Mouse (Mus musculus) embryonic facial prominence, embryonic 11.5 days (tissue): ENCODE data around the gene Gm11983. TPM values are rescaled to one million over a fixed set of nuclear protein-coding genes. Genes with fewer than 3 reads are reported as not detected.
"Not testable (repeated sequence)": the region's sequence is repeated elsewhere in the genome, so short reads cannot be mapped to it uniquely, and the experiment has no call there.

Source experiments
- ATAC-seq: fragments of 200-750 bp; cut with Nextera tagmentation; replicated peaks from 2 replicates; pipeline ENCODE4 v1.8.0; 2017; ENCODE audit warnings: low read depth; ENCODE audit not compliant: insufficient number of reproducible peaks, low FRiP score, low TSS enrichment
- DNase-seq: peaks from one replicate; pipeline ENCODE4 v3.0.0-alpha.2; 2015; ENCODE audit warnings: low spot score
- H3K27ac ChIP-seq: fragments of 300-500 bp; sonication (generic); replicated peaks from 2 replicates; pipeline ENCODE4 v1.5.1; 2014; ENCODE audit warnings: mild to moderate bottlenecking, low read depth, low read length, control low read depth
- H3K27me3 ChIP-seq: fragments of 300-500 bp; sonication (generic); 2 replicates; pipeline ENCODE4 v1.6.1; 2014; ENCODE audit warnings: mild to moderate bottlenecking, low read length, moderate library complexity, mixed read lengths; ENCODE audit not compliant: control insufficient read depth, insufficient read depth
- H3K36me3 ChIP-seq: fragments of 300-500 bp; sonication (generic); replicated peaks from 2 replicates; pipeline ENCODE4 v1.6.1; 2014; ENCODE audit warnings: low read depth, mild to moderate bottlenecking, low read length, moderate library complexity, mixed read lengths; ENCODE audit not compliant: control insufficient read depth, insufficient read depth
- H3K4me1 ChIP-seq: fragments of 300-500 bp; sonication (generic); 2 replicates; pipeline ENCODE4 v1.6.1; 2014; ENCODE audit warnings: low read length, mixed read lengths; ENCODE audit not compliant: control insufficient read depth, insufficient read depth
- H3K4me2 ChIP-seq: fragments of 300-500 bp; sonication (generic); 2 replicates; pipeline ENCODE4 v1.6.1; 2014; ENCODE audit warnings: low read depth, mild to moderate bottlenecking, control low read depth, low read length, moderate library complexity
- H3K4me3 ChIP-seq: fragments of 300-500 bp; sonication (generic); 2 replicates; pipeline ENCODE4 v1.5.1; 2014; ENCODE audit warnings: low read depth, low read length, control low read depth
- H3K9ac ChIP-seq: fragments of 300-500 bp; sonication (generic); replicated peaks from 2 replicates; pipeline ENCODE4 v1.6.1; 2014; ENCODE audit warnings: mild to moderate bottlenecking, control low read depth, low read length
- H3K9me3 ChIP-seq: fragments of 300-500 bp; sonication (generic); replicated peaks from 2 replicates; pipeline ENCODE4 v1.6.1; 2016; ENCODE audit warnings: mild to moderate bottlenecking, low read length, inconsistent platforms, mixed read lengths; ENCODE audit not compliant: control insufficient read depth
- WGBS: fragments of 180-500 bp; shearing (Covaris S2); extraction: QIAGEN DNeasy Blood & Tissue Kit; methylation state at CpG from one replicate; pipeline ENCODE4 v1.1.7; 2014; 5-methylcytosine and 5-hydroxymethylcytosine counted together
- polyA plus RNA-seq: library from polyadenylated mRNA; unstranded; fragments of >200 nt; fragmentation: Nextera tagmentation; extraction: Ambion mirVana; gene quantifications from 2 replicates; pipeline ENCODE4 v1.2.1, GENCODE M21; 2014

The Gm11983 gene
- polyA plus RNA-seq, 1 experiment from 2014 or later, result not detected

GRCm38 (mm10) chr11:6831931-6832330 lies 5.5 kb downstream of the Gm11983 start:
- DNase-seq (no peak), ATAC-seq (no peak)
- no peak overlapping the region for H3K4me2 ChIP-seq
- no peaks in the 10 kb centered on the region for H3K9me3 ChIP-seq
- no peak overlapping the region for H3K27ac ChIP-seq
- no peaks in the 10 kb centered on the region for H3K27me3 ChIP-seq
- no peak overlapping the region for H3K9ac ChIP-seq
- H3K36me3 ChIP-seq, result no peaks in the 10 kb centered on the region
- H3K4me3 ChIP-seq, result no peak overlapping the region
- 61% methylated on average over 9 of the region's 9 CpGs for WGBS
- H3K4me1 ChIP-seq, result no peaks in the 10 kb centered on the region

GRCm38 (mm10) chr11:6828196-6828595 lies 9.3 kb downstream of the Gm11983 start:
- Histone ChIP-seq H3K9ac (no peak overlapping the region), H3K4me2 (no peak overlapping the region), H3K4me1 (no peaks in the 10 kb centered on the region), H3K9me3 (no peaks in the 10 kb centered on the region), H3K36me3 (no peaks in the 10 kb centered on the region), H3K27ac (no peak overlapping the region), H3K4me3 (no peak overlapping the region), H3K27me3 (no peaks in the 10 kb centered on the region)
- ATAC-seq (no peak), DNase-seq (peak; percentile 44)
- WGBS, result 44% methylated on average over 5 of the region's 5 CpGs

GRCm38 (mm10) chr11:6826157-6826556 lies 11.3 kb downstream of the Gm11983 start:
- ATAC-seq (no peak), DNase-seq (no peak)
- H3K4me3 ChIP-seq, result no peak overlapping the region
- no peak overlapping the region for H3K27ac ChIP-seq
- 89% methylated on average over 3 of the region's 3 CpGs for WGBS
- no peaks in the 10 kb centered on the region for H3K36me3 ChIP-seq
- no peaks in the 10 kb centered on the region for H3K9me3 ChIP-seq
- no peak overlapping the region for H3K4me2 ChIP-seq
- H3K27me3 ChIP-seq, result no peaks in the 10 kb centered on the region
- H3K4me1 ChIP-seq, result no peaks in the 10 kb centered on the region
- H3K9ac ChIP-seq, result no peak overlapping the region

GRCm38 (mm10) chr11:6823176-6823575 lies 14.3 kb downstream of the Gm11983 start:
- Histone ChIP-seq H3K27ac (no peak overlapping the region), H3K27me3 (no peaks in the 10 kb centered on the region), H3K9ac (no peak overlapping the region), H3K36me3 (no peaks in the 10 kb centered on the region), H3K4me1 (no peaks in the 10 kb centered on the region), H3K4me2 (no peak overlapping the region), H3K4me3 (no peak overlapping the region), H3K9me3 (no peaks in the 10 kb centered on the region)
- no peak for DNase-seq
- ATAC-seq, result peak; percentile 65; the same call in 1 of the 2 replicates
- WGBS, result 82% methylated on average over 2 of the region's 2 CpGs

GRCm38 (mm10) chr11:6814486-6814885 lies 23.0 kb downstream of the Gm11983 start:
- Histone ChIP-seq H3K4me3 (no peak overlapping the region), H3K36me3 (no peaks in the 10 kb centered on the region), H3K4me1 (no peaks in the 10 kb centered on the region), H3K4me2 (no peak overlapping the region), H3K9ac (no peak overlapping the region), H3K27ac (no peak overlapping the region), H3K27me3 (no peaks in the 10 kb centered on the region), H3K9me3 (no peaks in the 10 kb centered on the region)
- no peak for DNase-seq
- ATAC-seq, result no peak
- 96% methylated on average over 4 of the region's 4 CpGs for WGBS

GRCm38 (mm10) chr11:6802879-6803278 lies 34.6 kb downstream of the Gm11983 start:
- H3K4me1 ChIP-seq, H3K27ac ChIP-seq, H3K36me3 ChIP-seq, H3K4me3 ChIP-seq, H3K27me3 ChIP-seq, H3K9me3 ChIP-seq, H3K9ac ChIP-seq, ATAC-seq, DNase-seq, H3K4me2 ChIP-seq: not testable (repeated sequence)

GRCm38 (mm10) chr11:6790690-6791089 lies 46.8 kb downstream of the Gm11983 start:
- Histone ChIP-seq H3K9ac (no peak overlapping the region), H3K27me3 (no peaks in the 10 kb centered on the region), H3K4me1 (no peaks in the 10 kb centered on the region), H3K4me3 (no peak overlapping the region), H3K27ac (no peak overlapping the region), H3K4me2 (no peak overlapping the region), H3K9me3 (no peaks in the 10 kb centered on the region), H3K36me3 (no peaks in the 10 kb centered on the region)
- 88% methylated on average over 3 of the region's 3 CpGs for WGBS
- DNase-seq (peak; percentile 13), ATAC-seq (no peak)
